Mouse (Mus musculus) liver, embryonic 11.5 days (tissue): ENCODE data around the gene Rhbdl3. TPM values are rescaled to one million over a fixed set of nuclear protein-coding genes. Genes with fewer than 3 reads are reported as not detected.

Experiments
- ATAC-seq: fragments of 200-750 bp; cut with Nextera tagmentation; replicated peaks from 2 replicates; pipeline ENCODE4 v1.8.0; 2017; ENCODE audit warnings: moderate number of reproducible peaks, mild to moderate bottlenecking, moderate TSS enrichment, moderate library complexity; ENCODE audit not compliant: low FRiP score
- DNase-seq: peaks from one replicate; pipeline ENCODE4 v3.0.0-alpha.2; 2017; ENCODE audit warnings: low spot score
- H3K27ac ChIP-seq: fragments of 300-500 bp; sonication (generic); 2 replicates; pipeline ENCODE4 v1.5.1; 2014; ENCODE audit warnings: mild to moderate bottlenecking, low read depth, low read length, control low read depth
- H3K27me3 ChIP-seq: fragments of 300-500 bp; sonication (generic); replicated peaks from 2 replicates; pipeline ENCODE4 v1.6.1; 2014; ENCODE audit warnings: low read length, mixed read lengths; ENCODE audit not compliant: control insufficient read depth, insufficient read depth
- H3K36me3 ChIP-seq: fragments of 300-500 bp; sonication (generic); 2 replicates; pipeline ENCODE4 v1.6.1; 2014; ENCODE audit warnings: mild to moderate bottlenecking, low read length, moderate library complexity, mixed read lengths; ENCODE audit not compliant: control insufficient read depth, insufficient read depth
- H3K4me1 ChIP-seq: fragments of 300-500 bp; sonication (generic); replicated peaks from 2 replicates; pipeline ENCODE4 v1.6.1; 2014; ENCODE audit warnings: low read length, mixed read lengths; ENCODE audit not compliant: control insufficient read depth, insufficient read depth
- H3K4me2 ChIP-seq: fragments of 300-500 bp; sonication (generic); 2 replicates; pipeline ENCODE4 v1.6.1; 2014; ENCODE audit warnings: mild to moderate bottlenecking, control low read depth, moderate library complexity
- H3K4me3 ChIP-seq: fragments of 300-500 bp; sonication (generic); 2 replicates; pipeline ENCODE4 v1.5.1; 2014; ENCODE audit warnings: low read depth, low read length, control low read depth
- H3K9ac ChIP-seq: fragments of 300-500 bp; sonication (generic); 2 replicates; pipeline ENCODE4 v1.6.1; 2014; ENCODE audit warnings: low read depth, low read length, control low read depth
- H3K9me3 ChIP-seq: fragments of 300-500 bp; sonication (generic); 2 replicates; pipeline ENCODE4 v1.6.1; 2016; ENCODE audit warnings: low read length, inconsistent platforms, mixed read lengths; ENCODE audit not compliant: control insufficient read depth
- WGBS: fragments of 180-500 bp; shearing (Covaris S2); extraction: QIAGEN DNeasy Blood & Tissue Kit; methylation state at CpG from one replicate; pipeline ENCODE4 v1.1.7; 2014; 5-methylcytosine and 5-hydroxymethylcytosine counted together
- polyA plus RNA-seq: library from polyadenylated mRNA; unstranded; fragments of >200 nt; fragmentation: Nextera tagmentation; extraction: Ambion mirVana; gene quantifications from 2 replicates; pipeline ENCODE4 v1.2.1, GENCODE M21; 2014

Rhbdl3 gene
- polyA plus RNA-seq: 0.29 and 0.60 TPM in 2 replicates

- Histone ChIP-seq H3K27me3 (peaks cover 66% of the 10 kb centered on the region), H3K4me3 (peak within 1 kb of the TSS; percentile 54), H3K36me3 (no peaks in the 10 kb centered on the region), H3K4me2 (peak within 1 kb of the TSS; percentile 76), H3K9ac (no peak within 1 kb of the TSS), H3K27ac (no peak within 1 kb of the TSS), H3K4me1 (0 out of 2 replicates have a peak, but pooled peaks cover 2% of the 10 kb centered on the region), H3K9me3 (no peaks in the 10 kb centered on the region)
- WGBS: under 1% methylated on average over 72 of the region's 81 CpGs
- ATAC-seq (peak; percentile 43), DNase-seq (peak; percentile 41)
Observed at GRCm38 (mm10) chr11:80300551-80301315, at the start of gene Rhbdl3. Rhbdl3 (plus strand) TSS chr11:80300912.

GRCm38 (mm10) chr11:80264137-80264536 lies 36.6 kb upstream of the Rhbdl3 start:
- no peak overlapping the region for H3K4me2 ChIP-seq
- H3K27me3 ChIP-seq: no peaks in the 10 kb centered on the region
- peaks cover 6% of the 10 kb centered on the region; the same call in 1 of the 2 replicates for H3K36me3 ChIP-seq
- no peak overlapping the region for H3K9ac ChIP-seq
- H3K9me3 ChIP-seq: no peaks in the 10 kb centered on the region
- H3K4me1 ChIP-seq: no peaks in the 10 kb centered on the region
- WGBS: 90% methylated on average over 8 of the region's 8 CpGs
- no peak overlapping the region for H3K4me3 ChIP-seq
- no peak for ATAC-seq
- H3K27ac ChIP-seq: no peak overlapping the region
- DNase-seq: no peak

GRCm38 (mm10) chr11:80271096-80271495 lies 29.6 kb upstream of the Rhbdl3 start:
- no peak overlapping the region for H3K27ac ChIP-seq
- H3K36me3 ChIP-seq: no peaks in the 10 kb centered on the region; the same call in 1 of the 2 replicates
- ATAC-seq: no peak
- 82% methylated on average over 5 of the region's 5 CpGs for WGBS
- no peak overlapping the region for H3K9ac ChIP-seq
- no peaks in the 10 kb centered on the region for H3K4me1 ChIP-seq
- H3K4me2 ChIP-seq: no peak overlapping the region
- H3K4me3 ChIP-seq: no peak overlapping the region
- no peaks in the 10 kb centered on the region for H3K9me3 ChIP-seq
- no peaks in the 10 kb centered on the region for H3K27me3 ChIP-seq
- DNase-seq: no peak

- H3K4me1 ChIP-seq: no peaks in the 10 kb centered on the region
- no peaks in the 10 kb centered on the region for H3K36me3 ChIP-seq
- no peaks in the 10 kb centered on the region for H3K27me3 ChIP-seq
- WGBS: 67% methylated on average over 3 of the region's 3 CpGs
- H3K4me3 ChIP-seq: no peak overlapping the region
- DNase-seq: no peak
- no peaks in the 10 kb centered on the region for H3K9me3 ChIP-seq
- ATAC-seq: no peak
- no peak overlapping the region for H3K4me2 ChIP-seq
- H3K9ac ChIP-seq: no peak overlapping the region
- H3K27ac ChIP-seq: no peak overlapping the region
Observed at GRCm38 (mm10) chr11:80275011-80275410, 25.7 kb upstream of the Rhbdl3 start.

DNA sequence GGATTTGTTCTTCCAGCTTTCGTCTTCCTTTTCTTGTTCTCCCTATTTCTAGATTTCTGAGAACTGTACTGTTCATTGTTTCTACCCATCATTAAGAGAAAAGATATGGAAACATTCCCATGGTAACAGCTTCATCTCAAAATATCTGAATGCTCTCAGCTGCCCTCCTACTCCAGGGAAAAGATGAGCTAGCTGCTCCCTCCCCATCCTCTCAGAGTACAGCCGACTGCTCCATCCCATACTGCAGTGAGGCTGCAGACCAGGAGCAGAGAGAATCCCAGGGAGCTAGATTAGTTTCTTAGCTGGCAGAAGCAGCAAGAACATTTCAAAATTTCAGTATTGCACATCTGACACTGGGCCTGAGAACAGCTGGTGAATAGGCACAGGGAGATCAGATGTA lies 22.7 kb upstream of the Rhbdl3 start:
- Histone ChIP-seq H3K9me3 (no peaks in the 10 kb centered on the region), H3K4me3 (no peak overlapping the region), H3K4me1 (no peaks in the 10 kb centered on the region), H3K36me3 (no peaks in the 10 kb centered on the region), H3K4me2 (no peak overlapping the region), H3K27ac (no peak overlapping the region), H3K9ac (no peak overlapping the region), H3K27me3 (no peaks in the 10 kb centered on the region)
- DNase-seq: no peak
- no peak for ATAC-seq
- 68% methylated on average over 2 of the region's 2 CpGs for WGBS

GRCm38 (mm10) chr11:80283786-80284185 lies 16.9 kb upstream of the Rhbdl3 start:
- Histone ChIP-seq H3K27ac (no peak overlapping the region), H3K4me3 (no peak overlapping the region), H3K4me1 (no peaks in the 10 kb centered on the region), H3K27me3 (no peaks in the 10 kb centered on the region; the same call in 1 of the 2 replicates), H3K9me3 (no peaks in the 10 kb centered on the region), H3K4me2 (no peak overlapping the region), H3K9ac (no peak overlapping the region), H3K36me3 (no peaks in the 10 kb centered on the region)
- WGBS: 82% methylated on average over 3 of the region's 3 CpGs
- ATAC-seq (no peak), DNase-seq (no peak)

GRCm38 (mm10) chr11:80284641-80285040 lies 16.1 kb upstream of the Rhbdl3 start:
- H3K27ac ChIP-seq: no peak overlapping the region
- no peak overlapping the region for H3K4me3 ChIP-seq
- H3K4me1 ChIP-seq: peaks cover 3% of the 10 kb centered on the region; the same call in 1 of the 2 replicates
- WGBS: 53% methylated on average over 6 of the region's 6 CpGs
- no peaks in the 10 kb centered on the region for H3K36me3 ChIP-seq
- ATAC-seq: no peak
- H3K9me3 ChIP-seq: no peaks in the 10 kb centered on the region
- H3K4me2 ChIP-seq: no peak overlapping the region
- H3K27me3 ChIP-seq: no peaks in the 10 kb centered on the region; the same call in 1 of the 2 replicates
- H3K9ac ChIP-seq: no peak overlapping the region
- DNase-seq: no peak

DNA sequence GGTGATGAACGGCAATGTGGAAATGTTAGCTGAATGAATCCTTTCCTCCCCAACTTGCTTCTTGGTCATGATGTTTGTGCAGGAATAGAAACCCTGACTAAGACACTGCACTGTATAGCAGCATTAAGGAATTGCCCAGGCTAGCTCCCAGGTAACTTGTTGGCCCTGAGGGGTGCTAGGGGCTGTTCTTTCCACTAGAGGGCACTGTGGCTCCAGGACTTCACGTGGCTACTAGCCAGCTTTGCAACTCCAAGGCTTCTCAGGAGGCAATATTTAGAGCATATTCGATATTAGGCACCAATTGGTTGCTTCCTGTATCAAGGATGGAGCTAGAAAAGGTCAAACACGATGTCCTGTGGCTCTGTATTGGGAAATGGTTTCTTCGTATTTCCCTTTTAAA lies 13.6 kb upstream of the Rhbdl3 start:
- H3K9ac ChIP-seq: no peak overlapping the region
- H3K4me2 ChIP-seq: no peak overlapping the region
- H3K4me3 ChIP-seq: no peak overlapping the region
- DNase-seq: peak; percentile 60
- 14% methylated on average over 5 of the region's 5 CpGs for WGBS
- H3K36me3 ChIP-seq: no peaks in the 10 kb centered on the region
- H3K27ac ChIP-seq: no peak overlapping the region
- H3K4me1 ChIP-seq: peaks cover 4% of the 10 kb centered on the region; the same call in 1 of the 2 replicates
- ATAC-seq: no peak
- H3K27me3 ChIP-seq: no peaks in the 10 kb centered on the region; the same call in 1 of the 2 replicates
- H3K9me3 ChIP-seq: no peaks in the 10 kb centered on the region
